ENCODE assay signal across 7 mouse cellular contexts in the genomic region with DNA sequence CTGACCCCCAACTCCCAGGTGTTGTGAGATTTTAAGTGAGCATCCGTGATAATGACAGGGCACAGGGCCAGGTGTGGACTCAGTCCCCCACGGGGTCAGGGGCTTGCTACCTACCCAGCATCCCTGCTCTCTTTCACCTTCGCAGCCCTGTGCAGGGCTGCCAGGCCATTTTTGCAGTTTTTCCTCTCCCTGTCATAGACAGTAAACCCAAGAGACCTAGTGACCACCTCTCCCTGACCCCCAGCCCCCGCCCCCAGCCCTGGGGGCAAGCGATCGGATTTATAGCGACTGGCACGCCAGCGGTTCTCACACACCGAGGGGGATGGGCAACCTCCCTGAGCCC. TPM values are rescaled to one million over a fixed set of nuclear protein-coding genes. Genes with fewer than 3 reads are reported as not detected.
A peak's percentile ranks its signal among the peaks of the same experiment; 100 is the strongest.
DNase-seq lines count a peak whose midpoint lies in the region; ATAC-seq and TF ChIP-seq lines count a peak whose summit lies in the region.

No protein-coding gene starts in this region.

- peak overlapping the region; percentile 98 for H3K9ac ChIP-seq in lung, embryonic 15.5 days
- H3K9ac ChIP-seq in forebrain, embryonic 11.5 days (ENCODE audit: low read length), result peak overlapping the region; percentile 98
- peak overlapping the region; percentile 95 for H3K9ac ChIP-seq in limb, embryonic 11.5 days (ENCODE audit: low read length)

- peak overlapping the region; percentile 91 for H3K27ac ChIP-seq in lung, embryonic 15.5 days
- H3K27ac ChIP-seq in forebrain, embryonic 11.5 days (ENCODE audit: low read depth, low read length), result peak overlapping the region; percentile 19; the same call in 1 of the 2 replicates
- H3K27ac ChIP-seq in limb, embryonic 11.5 days (replicated peaks; ENCODE audit: low read depth, low read length), result peak overlapping the region; percentile 76
- no peak overlapping the region for H3K27ac ChIP-seq in olfactory bulb, adult 2 months (ENCODE audit: insufficient read depth, low read depth, low read length)

- no peak for TF ChIP-seq CTCF in olfactory bulb, adult 2 months (IDR thresholded peaks at IDR 0.05; ENCODE audit: insufficient read depth, low read depth, low read length)

- peak; percentile 28; the same call in 1 of the 2 replicates for ATAC-seq in lung, embryonic 15.5 days (ENCODE audit: borderline replicate concordance, extremely low read depth, low FRiP score, low TSS enrichment)
- ATAC-seq in forebrain, embryonic 11.5 days (replicated peaks; ENCODE audit: low FRiP score), result no peak; the same call in 1 of the 2 replicates
- peak; percentile 26 for ATAC-seq in limb, embryonic 11.5 days (ENCODE audit: insufficient number of reproducible peaks, low FRiP score, low TSS enrichment, low read depth)

- H3K4me1 ChIP-seq in lung, embryonic 15.5 days, result peaks cover 28% of the 10 kb centered on the region
- H3K4me1 ChIP-seq in forebrain, embryonic 11.5 days (replicated peaks; ENCODE audit: control insufficient read depth, insufficient read depth, low read length), result peaks cover 6% of the 10 kb centered on the region; the same call in 1 of the 2 replicates
- H3K4me1 ChIP-seq in limb, embryonic 11.5 days (ENCODE audit: control insufficient read depth, insufficient read depth, low read length), result peaks cover 20% of the 10 kb centered on the region; the same call in 1 of the 2 replicates
- peaks cover 15% of the 10 kb centered on the region for H3K4me1 ChIP-seq in olfactory bulb, adult 2 months (ENCODE audit: control insufficient read depth, insufficient read depth, low read length)

- peak overlapping the region; percentile 91 for H3K4me3 ChIP-seq in lung, embryonic 15.5 days
- peak overlapping the region; percentile 82 for H3K4me3 ChIP-seq in forebrain, embryonic 11.5 days (ENCODE audit: low read depth, low read length)
- peak overlapping the region; percentile 86 for H3K4me3 ChIP-seq in limb, embryonic 11.5 days (ENCODE audit: low read depth, low read length)
- peak overlapping the region; percentile 70 for H3K4me3 ChIP-seq in olfactory bulb, adult 2 months (ENCODE audit: insufficient read depth, low read depth, low read length)

- H3K27me3 ChIP-seq in lung, embryonic 15.5 days, result no peaks in the 10 kb centered on the region
- no peaks in the 10 kb centered on the region for H3K27me3 ChIP-seq in forebrain, embryonic 11.5 days (ENCODE audit: control insufficient read depth, insufficient read depth, low read length)
- no peaks in the 10 kb centered on the region for H3K27me3 ChIP-seq in limb, embryonic 11.5 days (ENCODE audit: control insufficient read depth, insufficient read depth, low read length)

- TF ChIP-seq POLR2A in olfactory bulb, adult 2 months (IDR thresholded peaks at IDR 0.05; ENCODE audit: insufficient read depth, low read depth, low read length), result no peak

- DNase-seq in lung, adult 18-20 months, result no peak
- peak; percentile 61 for DNase-seq in forebrain, embryonic 11.5 days (ENCODE audit: low spot score)
- DNase-seq in limb, embryonic 11.5 days (ENCODE audit: low spot score), result no peak
- no peak for DNase-seq in left cerebral cortex, adult 9 months (ENCODE audit: low spot score in 2 of 2)
- no peak for DNase-seq in retina, embryonic 14.5 days (ENCODE audit: low spot score)

- WGBS in lung, embryonic 15.5 days, result 5% methylated on average over 10 of the region's 10 CpGs
- WGBS in forebrain, embryonic 11.5 days, result 4% methylated on average over 10 of the region's 10 CpGs
- 3% methylated on average over 10 of the region's 10 CpGs for WGBS in limb, embryonic 11.5 days
- 7% methylated on average over 10 of the region's 10 CpGs for WGBS in olfactory bulb, adult 2 months

- H3K9me3 ChIP-seq in lung, embryonic 15.5 days, result no peaks in the 10 kb centered on the region
- no peaks in the 10 kb centered on the region for H3K9me3 ChIP-seq in forebrain, embryonic 11.5 days (ENCODE audit: control insufficient read depth, low read length)
- H3K9me3 ChIP-seq in limb, embryonic 11.5 days (ENCODE audit: control insufficient read depth, low read length), result no peaks in the 10 kb centered on the region

- H3K36me3 ChIP-seq in lung, embryonic 15.5 days, result peaks cover 9% of the 10 kb centered on the region
- no peaks in the 10 kb centered on the region; the same call in none of the 2 replicates for H3K36me3 ChIP-seq in forebrain, embryonic 11.5 days (ENCODE audit: control insufficient read depth, insufficient read depth, low read length)
- peaks cover 2% of the 10 kb centered on the region; the same call in 1 of the 2 replicates for H3K36me3 ChIP-seq in limb, embryonic 11.5 days (ENCODE audit: control insufficient read depth, insufficient read depth, low read length)

- peak overlapping the region; percentile 84 for H3K4me2 ChIP-seq in lung, embryonic 15.5 days
- H3K4me2 ChIP-seq in forebrain, embryonic 11.5 days (ENCODE audit: low read depth, low read length, severe bottlenecking), result peak overlapping the region; percentile 87
- peak overlapping the region; percentile 85 for H3K4me2 ChIP-seq in limb, embryonic 11.5 days (ENCODE audit: low read depth, severe bottlenecking)

RNA-seq across cellular contexts. Expression of gene Sh3pxd2b, which starts 0.4 kb away (rescaled TPM):
- 21.8 and 24.3 TPM in 2 replicates for polyA plus RNA-seq in lung, embryonic 15.5 days (2015; fragmentation: Nextera tagmentation; extraction: Ambion mirVana)
- polyA plus RNA-seq in forebrain, embryonic 11.5 days (2014; fragmentation: Nextera tagmentation; extraction: Ambion mirVana), result 27.7 and 28.4 TPM in 2 replicates
- 25.5 and 27.8 TPM in 2 replicates for polyA plus RNA-seq in limb, embryonic 11.5 days (2014; fragmentation: Nextera tagmentation; extraction: Ambion mirVana)
- polyA plus RNA-seq in olfactory bulb, adult 2 months (2012; ENCODE audit: insufficient read depth, insufficient read length, low replicate concordance, missing spikeins), result not detected in 2 replicates

RNA-seq across cellular contexts. Expression of gene Hbq1a, which starts 47.4 kb away (rescaled TPM):
- polyA plus RNA-seq in lung, embryonic 15.5 days (2015; fragmentation: Nextera tagmentation; extraction: Ambion mirVana), result 0.97 and 1.5 TPM in 2 replicates
- polyA plus RNA-seq in forebrain, embryonic 11.5 days (2014; fragmentation: Nextera tagmentation; extraction: Ambion mirVana), result not detected in 2 replicates
- polyA plus RNA-seq in limb, embryonic 11.5 days (2014; fragmentation: Nextera tagmentation; extraction: Ambion mirVana), result not detected in 2 replicates
- polyA plus RNA-seq in olfactory bulb, adult 2 months (2012; ENCODE audit: insufficient read depth, insufficient read length, low replicate concordance, missing spikeins), result not detected in 2 replicates

RNA-seq across cellular contexts. Expression of gene Hba-a2, which starts 50.9 kb away (rescaled TPM):
- polyA plus RNA-seq in lung, embryonic 15.5 days (2015; fragmentation: Nextera tagmentation; extraction: Ambion mirVana), result 21,194 and 23,046 TPM in 2 replicates
- polyA plus RNA-seq in forebrain, embryonic 11.5 days (2014; fragmentation: Nextera tagmentation; extraction: Ambion mirVana), result 5,773 and 5,896 TPM in 2 replicates
- polyA plus RNA-seq in limb, embryonic 11.5 days (2014; fragmentation: Nextera tagmentation; extraction: Ambion mirVana), result 3,858 and 4,243 TPM in 2 replicates
- not detected in 2 replicates for polyA plus RNA-seq in olfactory bulb, adult 2 months (2012; ENCODE audit: insufficient read depth, insufficient read length, low replicate concordance, missing spikeins)

Comparison
In these comparisons a context has a peak if more than half of its experiments do, and no peak if none do; other contexts are left out.
1. RNA of gene Hba-a2, which starts 50.9 kb away (polyA plus RNA-seq): 21,194 to 23,046 TPM in lung, embryonic 15.5 days, 5,773 to 5,896 TPM in forebrain, embryonic 11.5 days and 3,858 to 4,243 TPM in limb, embryonic 11.5 days; not detected in olfactory bulb, adult 2 months; every median in the first group is over 1,000 times any median in the second.
2. Peak in every context shown above with its lines, with median percentiles within 50 percentile points of each other: H3K4me2 ChIP-seq, H3K4me3 ChIP-seq and H3K9ac ChIP-seq.